Mouse (Mus musculus) NIH3T3 (cell line): Measurements from ENCODE around the gene Ddx24.

Source experiments
- DNase-seq: peaks from one replicate; pipeline ENCODE4 v3.0.0-alpha.2; 2012; ENCODE audit warnings: low read depth

Gene Ddx24

DNA sequence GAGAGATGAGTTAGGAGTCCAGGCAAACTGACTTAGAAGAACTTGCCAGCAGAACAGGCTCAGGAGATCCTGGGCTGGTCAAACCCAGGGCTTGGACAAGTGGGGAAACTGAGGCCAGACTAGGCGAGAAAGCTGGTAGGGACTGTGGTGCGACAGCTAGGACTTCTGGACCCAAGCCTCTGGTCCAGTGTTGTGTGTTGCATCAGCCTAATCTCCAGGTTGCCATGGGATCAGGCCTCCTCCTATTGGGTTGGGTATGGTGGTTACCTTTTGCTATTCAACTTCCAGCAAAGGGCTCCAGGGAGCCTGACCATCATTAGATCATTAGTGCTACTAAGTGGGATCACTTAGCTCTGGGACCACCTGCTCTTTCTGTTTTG is 36.3 kb downstream of the Ddx24 start:
- DNase-seq, result peak; percentile 32

DNA sequence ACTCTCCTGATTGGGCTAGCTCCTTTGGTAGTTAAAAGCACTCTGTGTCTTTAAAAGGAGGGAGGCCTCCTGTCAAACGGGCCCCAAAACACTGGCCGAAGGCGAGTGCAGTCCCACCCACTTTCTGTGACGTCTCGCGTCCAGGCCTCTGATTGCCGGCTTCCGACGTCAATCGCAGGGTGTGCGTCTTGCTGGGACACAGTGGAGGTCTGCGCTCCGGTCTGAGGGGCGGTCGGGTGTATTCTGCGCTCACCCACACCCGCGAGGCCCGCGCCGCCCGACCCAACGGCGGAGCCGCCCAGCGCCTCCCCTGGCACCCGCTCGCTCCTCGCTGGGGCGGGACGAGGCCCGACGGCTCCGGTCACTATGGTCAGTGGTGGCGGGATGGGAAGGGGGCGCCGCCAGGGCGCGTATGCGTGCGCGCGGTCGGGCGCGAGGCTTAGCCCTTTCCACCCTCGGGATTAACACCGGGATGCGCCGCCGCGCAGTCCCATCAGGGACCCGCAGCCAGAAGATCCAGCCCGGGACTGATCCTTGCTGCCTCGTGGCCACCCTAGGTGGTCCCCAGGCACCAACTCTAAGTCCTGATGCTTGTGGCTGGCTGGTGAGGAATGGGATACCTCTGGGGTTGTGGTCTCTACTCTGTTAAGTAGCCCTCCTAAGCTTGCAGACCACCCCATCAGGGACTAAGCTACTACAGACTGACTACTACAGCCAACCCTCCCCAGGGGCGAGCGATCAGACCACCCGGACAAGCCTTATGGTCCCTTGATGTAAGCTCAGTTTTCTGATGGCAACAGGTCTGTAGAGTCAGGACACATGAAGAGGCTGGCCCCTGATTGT is 36.9 kb downstream of the Ddx24 start, which contains the start of gene Otub2:
Otub2 (plus strand) TSS at position 178 of the 843 bp plus-strand sequence.
- DNase-seq, result peak; percentile 98

DNA sequence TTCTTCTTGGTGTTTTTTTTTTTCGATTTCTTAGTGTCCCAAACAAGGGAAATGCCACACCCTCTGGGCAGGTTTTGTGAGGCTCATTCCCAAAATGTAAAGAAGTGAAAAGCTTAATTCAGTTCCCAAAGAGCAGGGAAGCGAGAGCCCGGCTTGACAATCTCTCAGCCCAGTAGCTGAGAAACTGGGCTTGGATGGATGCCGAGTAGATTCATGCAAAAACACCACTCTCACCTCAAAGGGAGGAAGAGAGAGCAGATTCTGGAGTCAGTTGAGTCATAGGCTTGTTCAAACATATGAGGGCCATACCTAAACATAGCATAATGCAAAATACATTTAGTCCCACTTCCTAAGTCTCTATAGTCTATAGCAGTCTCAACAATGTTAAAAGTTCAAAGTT is 45.4 kb downstream of the Ddx24 start:
- peak; percentile 32 for DNase-seq

DNA sequence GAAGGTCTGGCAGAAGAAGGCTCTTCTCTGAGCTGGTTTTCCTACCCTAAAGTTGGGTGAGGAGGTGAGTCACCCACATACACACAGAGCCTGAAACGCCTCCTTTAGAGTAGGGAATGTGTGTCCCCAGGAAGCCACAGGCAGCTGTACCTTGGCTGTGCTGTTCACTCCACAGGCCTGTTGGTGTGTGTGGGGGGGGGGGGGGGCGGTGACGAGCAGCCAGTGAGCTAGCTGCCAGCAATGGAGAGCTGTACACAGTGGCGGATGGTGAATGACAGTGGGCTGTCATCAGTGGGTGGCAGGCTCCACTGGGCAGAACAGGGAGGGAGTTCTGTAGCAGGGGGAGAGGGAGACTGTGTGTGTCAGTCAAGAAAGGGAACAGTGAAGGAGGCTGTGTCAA is 48.9 kb downstream of the Ddx24 start:
- peak; percentile 10 for DNase-seq

DNA sequence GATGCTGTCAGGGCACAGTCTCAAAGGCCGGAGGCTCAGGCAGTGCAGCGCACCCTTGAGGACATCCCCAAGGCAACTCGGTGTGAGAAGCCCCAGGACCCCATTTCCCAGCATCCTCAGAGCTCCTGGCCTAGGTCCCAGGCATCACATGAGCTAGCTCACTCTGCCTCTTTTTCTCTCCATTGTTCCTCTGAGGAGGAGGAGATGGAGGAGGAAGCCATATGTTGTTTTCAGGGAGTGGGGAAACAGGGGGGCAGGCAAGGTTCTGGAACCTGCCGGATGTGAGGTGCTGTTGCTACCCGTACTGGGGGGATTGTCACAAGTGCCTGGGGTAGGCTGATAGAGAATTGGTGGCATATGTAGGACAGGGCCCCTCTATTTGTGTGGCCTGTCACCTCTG is 49.5 kb downstream of the Ddx24 start:
- DNase-seq, result peak; percentile 64

DNA sequence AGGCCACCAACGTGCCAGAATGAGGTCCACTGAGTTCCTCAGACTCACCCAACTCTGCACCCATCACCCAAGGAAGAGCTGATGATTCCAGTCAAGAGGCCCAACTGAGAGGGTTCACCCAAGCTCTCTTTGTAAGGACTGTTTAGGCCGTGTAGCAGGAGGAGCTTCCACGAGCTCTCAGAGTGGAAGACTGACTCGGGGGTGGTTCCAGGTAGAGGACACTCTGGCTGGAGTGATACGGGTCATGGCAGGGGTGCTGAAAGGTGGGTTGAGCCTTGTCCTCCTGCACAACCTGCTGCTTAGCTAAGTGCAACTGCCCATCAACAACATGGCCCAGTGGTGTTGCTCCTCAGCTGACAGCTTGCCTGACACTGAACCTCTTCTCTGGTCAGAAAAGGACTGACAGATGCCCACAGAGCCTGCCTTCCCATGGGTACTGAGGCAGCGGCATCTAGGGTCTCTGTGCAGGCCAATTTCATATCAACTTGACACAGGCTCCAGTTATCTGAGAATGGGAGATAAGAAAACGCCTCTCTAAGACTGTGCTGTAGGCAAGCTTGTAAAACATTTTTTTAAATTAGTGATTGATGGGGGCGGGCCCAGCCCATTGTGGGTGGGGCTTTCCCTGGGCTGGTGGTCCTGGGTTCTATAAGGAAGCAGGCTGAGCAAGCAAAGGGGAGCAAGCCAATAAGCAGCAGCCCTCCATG is 51.9 kb downstream of the Ddx24 start:
- no peak for DNase-seq

DNA sequence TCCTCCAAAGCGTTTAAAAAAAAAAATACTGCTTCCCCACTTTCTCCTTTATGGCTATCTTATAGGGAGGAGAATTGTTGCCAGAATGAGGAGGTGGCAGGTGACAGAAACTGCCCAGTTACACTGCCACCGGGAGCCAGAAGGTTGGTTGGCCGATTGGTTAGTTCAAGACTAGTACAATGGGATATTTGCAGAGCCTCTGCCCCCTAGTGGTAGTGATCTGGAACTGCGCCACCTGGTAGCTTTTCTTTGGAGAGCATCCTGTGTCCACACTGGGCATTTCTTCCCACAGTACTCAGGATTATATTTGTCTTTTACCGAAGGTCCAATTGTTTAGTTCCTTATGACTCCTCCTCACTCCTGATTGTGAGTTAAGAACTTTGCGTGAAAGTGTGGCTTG is 53.9 kb downstream of the Ddx24 start:
- peak; percentile 65 for DNase-seq

DNA sequence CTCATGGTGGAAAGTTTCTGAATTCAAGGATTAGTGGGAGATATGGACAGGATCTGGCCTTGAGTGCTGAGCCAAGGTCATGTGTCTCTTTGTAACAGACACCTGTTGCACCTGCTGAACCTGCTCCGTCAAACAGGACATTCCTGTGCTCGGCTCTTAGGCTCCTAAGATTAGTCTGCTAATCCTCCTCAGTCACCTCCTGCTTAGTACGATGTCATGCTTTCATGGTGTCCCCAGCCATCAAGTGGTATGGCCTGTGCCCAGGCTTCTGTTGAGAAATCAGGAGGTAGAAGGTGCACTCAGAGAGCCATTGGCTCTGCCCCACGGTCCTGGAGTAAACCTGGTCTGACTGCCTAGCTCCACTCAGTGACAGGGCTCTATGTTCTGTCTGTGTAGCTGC is 54.8 kb downstream of the Ddx24 start:
- DNase-seq, result no peak

DNA sequence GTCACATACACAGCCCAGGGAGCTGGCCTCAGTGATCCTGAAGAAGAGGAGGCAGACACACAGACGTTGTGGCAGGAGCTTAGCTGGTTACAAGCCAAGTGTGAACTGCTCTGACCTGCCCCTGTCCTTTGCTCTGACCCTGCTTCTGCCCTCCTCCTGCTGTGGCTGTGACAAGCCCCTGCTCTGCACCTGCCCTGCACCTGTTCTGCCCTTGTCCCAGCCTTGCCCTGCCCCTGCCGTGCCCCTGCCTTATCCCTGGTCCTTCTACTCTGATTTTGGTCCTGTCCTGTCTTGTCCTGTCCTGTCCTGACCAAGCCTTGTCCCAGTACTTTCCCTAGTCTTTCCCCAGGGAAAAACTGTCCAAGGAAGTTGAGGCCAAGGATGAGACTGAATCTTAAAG is 56.9 kb downstream of the Ddx24 start:
- DNase-seq, result no peak

DNA sequence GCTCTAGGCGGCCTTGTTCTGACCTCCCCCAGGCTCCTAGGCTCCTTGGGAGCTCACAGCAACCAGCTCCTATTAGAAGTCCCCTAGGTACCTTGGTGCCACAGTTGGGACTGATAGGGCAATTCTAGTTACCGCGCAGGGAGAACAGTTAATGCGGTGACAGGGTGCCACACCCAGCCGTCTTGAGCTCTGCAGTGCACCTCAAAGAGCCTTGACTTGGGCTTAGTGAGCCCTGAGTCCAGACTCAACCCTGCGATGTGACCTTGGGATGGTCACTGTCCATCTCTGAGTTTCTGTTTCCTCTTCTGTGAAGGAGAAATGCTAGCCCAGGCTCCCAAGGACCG is 57.3 kb downstream of the Ddx24 start:
- DNase-seq, result no peak

DNA sequence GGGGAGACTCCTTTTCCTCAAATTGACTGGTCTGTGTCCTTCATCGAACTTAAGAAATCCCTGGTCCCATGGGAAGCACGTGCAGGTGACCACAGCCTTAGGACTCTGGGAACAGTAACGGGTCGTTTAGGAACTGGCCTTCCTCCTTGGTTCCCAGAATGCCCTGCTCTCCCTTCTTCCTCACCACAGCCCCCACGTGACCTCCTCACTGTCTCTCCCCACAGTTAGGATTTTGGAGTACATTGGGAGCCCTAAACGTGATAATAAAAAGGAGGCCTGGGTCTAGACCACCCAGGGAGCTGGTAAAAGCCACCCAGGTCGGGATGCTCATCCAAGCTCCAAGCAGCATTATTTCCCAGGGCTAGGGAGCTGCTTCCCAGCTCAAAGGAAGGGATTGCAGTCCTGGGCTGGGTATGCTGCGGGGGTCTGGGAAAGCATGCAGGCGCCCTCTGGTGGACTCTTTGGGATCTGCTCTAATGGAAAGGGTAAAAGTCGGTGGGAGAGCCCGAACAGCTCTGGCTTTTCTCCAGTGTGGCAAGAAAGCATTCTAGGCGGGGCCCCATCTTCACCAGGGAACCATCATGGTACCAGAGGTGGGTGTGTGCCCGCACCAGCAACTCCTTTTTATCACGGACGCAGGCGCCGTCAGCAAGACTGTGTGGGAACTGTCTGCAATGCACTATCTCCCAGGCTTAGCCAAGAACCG is 57.9 kb downstream of the Ddx24 start:
- DNase-seq, result peak; percentile 68

DNA sequence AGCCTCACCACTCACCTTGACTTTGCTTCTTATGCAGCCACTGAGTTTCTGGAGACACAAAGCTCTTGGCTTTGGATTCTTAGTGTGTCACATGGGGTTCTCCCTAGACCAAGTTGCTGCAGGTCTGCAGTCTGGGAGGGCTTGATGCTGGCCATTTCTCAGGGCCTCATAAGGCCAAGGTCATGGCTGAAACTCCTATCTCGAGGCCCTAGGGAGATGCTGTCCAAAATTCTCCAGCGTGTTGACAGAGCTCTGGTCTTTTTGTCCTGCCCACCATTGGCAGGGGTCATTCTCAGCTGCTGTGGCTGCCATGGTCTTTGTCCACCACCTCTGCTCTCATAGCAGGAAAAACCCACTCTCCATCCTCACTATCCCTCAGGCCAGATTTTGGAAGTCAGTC is 58.5 kb downstream of the Ddx24 start:
- no peak for DNase-seq

DNA sequence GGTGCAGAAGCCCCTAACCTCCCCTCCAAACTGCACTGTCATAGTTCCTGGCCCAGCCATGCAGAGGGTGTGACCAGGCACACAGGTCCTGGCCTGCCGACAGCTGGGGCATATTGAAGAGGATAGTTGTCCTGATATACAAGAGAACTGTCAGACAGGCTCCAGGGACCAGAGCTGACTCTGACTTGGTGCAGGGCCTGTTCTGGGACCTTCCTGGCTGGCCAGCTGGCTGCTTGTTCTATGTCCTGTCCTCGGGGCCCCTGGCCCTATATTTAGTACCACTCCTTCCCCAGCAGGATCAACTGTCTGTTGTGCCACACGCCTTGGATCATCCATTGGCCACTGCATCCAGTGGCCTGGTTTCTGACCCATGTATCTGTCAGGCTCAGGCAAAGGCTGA is 63.3 kb downstream of the Ddx24 start:
- DNase-seq, result no peak

DNA sequence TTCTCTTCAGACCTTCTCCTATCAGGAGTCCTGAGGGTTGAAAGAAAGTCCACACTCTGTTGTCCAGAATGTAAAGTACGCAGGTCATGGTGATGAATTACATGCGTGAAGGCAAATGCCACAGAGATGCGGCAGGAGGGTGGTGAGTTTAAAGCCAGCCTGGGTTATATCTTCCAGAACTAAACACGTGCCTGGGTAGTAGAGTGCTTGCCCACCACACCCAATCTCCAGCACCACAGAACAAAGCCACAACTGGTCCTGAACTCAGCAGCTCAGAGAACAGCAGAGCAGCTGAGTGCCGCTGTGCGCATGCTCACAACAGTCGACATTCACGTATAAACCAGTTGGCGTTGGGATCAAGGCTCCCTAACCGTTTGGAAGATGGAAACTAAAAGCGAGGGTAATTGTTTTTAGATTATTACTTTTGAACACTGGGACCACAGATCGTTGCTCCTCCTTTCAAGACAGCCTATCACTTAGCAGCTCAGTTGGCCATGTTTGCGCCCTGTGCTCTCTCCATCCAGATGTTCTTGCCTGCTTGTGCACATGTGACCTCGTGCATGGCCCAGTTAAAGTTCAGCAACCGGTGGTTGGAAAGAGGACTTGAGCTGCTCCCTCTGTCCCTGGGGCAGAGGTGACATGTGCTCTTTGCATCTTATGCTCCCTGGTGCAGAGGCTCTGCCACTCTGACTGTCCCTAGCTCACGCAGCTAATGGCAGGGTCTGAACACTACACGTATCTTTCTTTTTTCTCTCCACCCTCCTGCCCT is 63.9 kb downstream of the Ddx24 start:
- DNase-seq, result no peak

DNA sequence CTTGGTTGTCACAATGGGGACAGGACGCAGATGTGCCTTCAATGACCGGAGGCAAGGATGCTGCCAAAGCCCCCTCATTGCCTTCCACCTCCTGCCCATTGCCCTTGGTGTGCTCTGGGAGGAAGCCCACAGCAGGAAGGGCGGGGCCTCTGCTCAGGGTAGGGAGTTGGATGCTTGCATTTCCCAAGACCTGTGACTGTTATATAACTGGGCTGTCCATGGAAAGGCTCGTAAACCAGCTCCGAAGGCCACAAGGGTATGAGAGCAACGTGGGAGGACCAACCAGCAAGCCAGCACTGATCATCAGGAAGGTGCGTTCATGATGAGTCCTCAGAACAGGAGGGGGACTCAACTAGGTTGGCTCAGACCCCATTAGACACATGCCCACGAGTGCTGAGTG is 64.8 kb downstream of the Ddx24 start:
- DNase-seq, result no peak

DNA sequence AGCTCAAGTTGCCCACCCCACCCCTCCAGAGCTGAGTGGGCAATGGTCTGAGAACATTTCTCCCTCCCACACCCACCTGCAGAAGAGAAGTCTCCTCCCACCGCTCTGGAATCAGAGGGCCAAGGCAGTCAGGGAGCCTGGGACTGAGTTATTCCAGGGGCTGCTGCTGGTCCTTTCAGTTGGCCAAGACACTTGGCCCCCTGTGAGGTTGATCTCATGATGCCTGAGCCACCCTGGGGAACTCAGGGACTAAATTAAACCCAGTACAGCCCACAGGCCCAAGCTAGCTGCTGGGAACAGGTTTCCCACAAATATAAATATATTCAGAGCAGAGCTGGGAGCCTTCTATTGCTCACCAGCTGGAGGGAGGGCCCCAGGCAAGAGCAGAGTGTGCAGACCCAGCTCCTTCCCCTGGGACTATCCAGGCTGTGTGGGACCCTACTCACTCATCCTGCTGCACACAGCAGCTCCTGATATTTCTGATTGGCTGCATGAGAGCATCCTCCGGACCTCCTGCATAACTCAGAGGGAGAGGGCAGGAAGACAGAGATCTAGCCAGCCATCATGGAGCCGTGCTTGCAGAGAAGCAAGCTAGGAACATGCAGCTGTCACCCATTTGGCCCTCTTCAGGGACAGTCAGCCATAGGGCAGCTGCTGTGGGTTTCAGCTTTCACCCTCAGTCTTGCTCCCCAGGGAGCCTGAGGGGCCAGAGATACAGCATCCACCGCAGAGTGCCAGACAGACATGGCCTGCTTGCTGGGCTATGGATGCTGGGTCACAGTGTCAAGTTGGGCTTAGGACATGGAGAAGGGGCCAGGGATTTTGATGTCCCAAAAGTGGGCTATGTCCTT is 66.5 kb downstream of the Ddx24 start:
- no peak for DNase-seq

DNA sequence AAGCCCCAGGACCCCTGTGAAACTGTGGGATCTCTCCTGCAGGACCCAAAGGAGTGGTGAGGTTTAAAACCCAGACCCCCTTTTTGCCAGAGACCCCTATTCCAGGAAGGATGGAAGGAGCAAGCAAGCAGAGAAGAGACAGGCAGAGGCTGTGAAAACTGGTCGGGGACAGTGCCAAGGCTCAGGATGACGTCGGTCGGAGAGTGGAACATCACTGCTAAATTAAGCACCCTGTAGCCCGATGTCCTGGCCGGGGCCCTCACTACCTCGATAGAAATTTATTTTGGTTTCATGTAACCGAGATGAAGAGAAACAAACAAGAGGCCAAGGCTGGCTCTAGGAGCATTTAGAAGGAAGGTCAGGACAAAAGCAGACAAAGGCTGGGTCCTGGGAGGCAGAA is 67.4 kb downstream of the Ddx24 start:
- no peak for DNase-seq
